Mouse (Mus musculus) liver, embryonic 13.5 days (tissue): ENCODE results near the gene Hba-x. TPM values are rescaled to one million over a fixed set of nuclear protein-coding genes. Genes with fewer than 3 reads are reported as not detected.

Experiments
- ATAC-seq: fragments of 200-750 bp; cut with Nextera tagmentation; 2 replicates; pipeline ENCODE4 v1.8.0; 2017; ENCODE audit warnings: low read depth, mild to moderate bottlenecking, moderate number of reproducible peaks, moderate library complexity
- DNase-seq: peaks from one replicate; pipeline ENCODE4 v3.0.0; 2022
- H3K27ac ChIP-seq: fragments of 300-500 bp; sonication (generic); 2 replicates; pipeline ENCODE4 v1.5.1; 2015; ENCODE audit warnings: moderate library complexity, mild to moderate bottlenecking, inconsistent platforms
- H3K27me3 ChIP-seq: fragments of 300-500 bp; sonication (generic); 2 replicates; pipeline ENCODE4 v1.6.1; 2015; ENCODE audit warnings: mild to moderate bottlenecking, inconsistent platforms
- H3K36me3 ChIP-seq: fragments of 300-500 bp; sonication (generic); 2 replicates; pipeline ENCODE4 v1.6.1; 2015; ENCODE audit warnings: mild to moderate bottlenecking, inconsistent platforms
- H3K4me1 ChIP-seq: fragments of 300-500 bp; sonication (generic); replicated peaks from 2 replicates; pipeline ENCODE4 v1.6.1; 2015; ENCODE audit warnings: inconsistent platforms
- H3K4me2 ChIP-seq: fragments of 300-500 bp; sonication (generic); 2 replicates; pipeline ENCODE4 v1.6.1; 2015; ENCODE audit warnings: inconsistent platforms, mild to moderate bottlenecking, moderate library complexity
- H3K4me3 ChIP-seq: fragments of 300-500 bp; sonication (generic); replicated peaks from 2 replicates; pipeline ENCODE4 v1.5.1; 2015; ENCODE audit warnings: mild to moderate bottlenecking, inconsistent platforms
- H3K9ac ChIP-seq: fragments of 300-500 bp; sonication (generic); 2 replicates; pipeline ENCODE4 v1.6.1; 2015; ENCODE audit warnings: mild to moderate bottlenecking, inconsistent platforms
- H3K9me3 ChIP-seq: fragments of 300-500 bp; sonication (generic); replicated peaks from 2 replicates; pipeline ENCODE4 v1.6.1; 2016; ENCODE audit warnings: inconsistent platforms
- WGBS: fragments of 180-500 bp; shearing (Covaris S2); methylation state at CpG from one replicate; pipeline ENCODE4 v1.1.7; 2015; ENCODE audit not compliant: insufficient replicate concordance; 5-methylcytosine and 5-hydroxymethylcytosine counted together
- polyA plus RNA-seq: library from polyadenylated mRNA; unstranded; fragments of >200 nt; fragmentation: Nextera tagmentation; extraction: Ambion mirVana; gene quantifications from 2 replicates; pipeline ENCODE4 v1.2.1, GENCODE M21; 2015

Hba-x gene
- polyA plus RNA-seq, 1 experiment from 2014 or later = 430 TPM

DNA sequence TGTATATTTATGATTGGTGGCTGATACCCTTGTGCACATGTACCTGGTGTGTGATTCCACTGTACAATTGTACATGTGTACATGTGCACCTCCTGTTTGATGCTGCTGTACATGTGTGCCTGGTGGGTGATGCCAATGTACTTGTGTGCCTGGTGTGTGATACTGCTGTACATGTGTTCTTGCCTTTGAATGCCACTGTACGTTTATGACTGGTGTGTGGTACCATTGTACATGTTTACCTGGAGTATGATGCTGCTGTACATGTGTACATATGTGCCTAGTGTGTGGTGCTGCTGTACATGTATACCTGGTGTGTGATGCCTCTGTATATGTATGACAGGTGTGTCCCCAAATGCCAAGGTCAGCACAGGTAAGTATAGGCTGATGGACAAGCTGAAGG lies 25.3 kb downstream of the Hba-x start:
- Histone ChIP-seq H3K4me3 (peak overlapping the region; percentile 49), H3K9ac (peak overlapping the region; percentile 75)
- ATAC-seq = no peak

DNA sequence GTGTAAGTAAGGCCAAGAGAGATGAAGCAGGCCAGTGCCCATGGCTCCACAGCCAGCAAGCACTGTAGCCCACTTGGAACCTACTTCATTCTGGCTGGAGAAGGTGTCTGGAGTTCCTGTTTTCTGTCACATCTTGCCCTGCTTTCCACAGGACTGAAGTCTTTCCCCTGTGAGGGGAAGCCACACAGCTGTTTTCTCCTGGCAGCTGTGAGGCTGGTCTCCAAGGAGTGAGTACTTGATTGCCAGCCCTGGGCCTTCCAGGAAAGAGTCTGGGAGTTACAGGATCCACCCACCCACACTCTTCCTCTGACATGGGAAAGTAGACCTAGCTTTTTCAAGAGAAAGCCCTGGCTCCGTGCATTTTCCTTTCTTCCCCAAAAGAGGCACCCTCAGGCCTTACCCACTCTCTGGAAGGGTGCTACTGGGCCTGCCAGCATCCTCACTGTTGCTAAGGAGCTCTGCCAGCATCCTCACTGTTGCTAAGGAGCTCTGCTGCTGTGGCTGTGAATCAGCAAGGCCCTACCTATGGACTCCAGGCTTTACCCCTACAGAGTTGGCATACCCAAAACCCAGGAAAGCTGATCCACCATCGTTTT lies 26.7 kb downstream of the Hba-x start:
- Histone ChIP-seq H3K4me1 (peaks cover 58% of the 10 kb centered on the region), H3K27me3 (peaks cover 42% of the 10 kb centered on the region), H3K9ac (peak overlapping the region; percentile 31; the same call in 1 of the 2 replicates), H3K9me3 (no peaks in the 10 kb centered on the region), H3K36me3 (peaks cover 37% of the 10 kb centered on the region), H3K27ac (peak overlapping the region; percentile 20; the same call in 1 of the 2 replicates), H3K4me2 (no peak overlapping the region), H3K4me3 (no peak overlapping the region)
- 33% methylated on average over 2 of the region's 2 CpGs for WGBS
- ATAC-seq (no peak), DNase-seq (no peak)

More for the DNA sequence above, 25.3 kb downstream of the Hba-x start:
- H3K9me3 ChIP-seq = no peaks in the 10 kb centered on the region
- peaks cover 44% of the 10 kb centered on the region for H3K4me1 ChIP-seq
- H3K36me3 ChIP-seq = peaks cover 37% of the 10 kb centered on the region
- H3K27ac ChIP-seq = peak overlapping the region; percentile 92
- peaks cover 41% of the 10 kb centered on the region for H3K27me3 ChIP-seq
- WGBS = 57% methylated on average over 1 of the region's 1 CpGs
- H3K4me2 ChIP-seq = peak overlapping the region; percentile 59
- no peak for DNase-seq

DNA sequence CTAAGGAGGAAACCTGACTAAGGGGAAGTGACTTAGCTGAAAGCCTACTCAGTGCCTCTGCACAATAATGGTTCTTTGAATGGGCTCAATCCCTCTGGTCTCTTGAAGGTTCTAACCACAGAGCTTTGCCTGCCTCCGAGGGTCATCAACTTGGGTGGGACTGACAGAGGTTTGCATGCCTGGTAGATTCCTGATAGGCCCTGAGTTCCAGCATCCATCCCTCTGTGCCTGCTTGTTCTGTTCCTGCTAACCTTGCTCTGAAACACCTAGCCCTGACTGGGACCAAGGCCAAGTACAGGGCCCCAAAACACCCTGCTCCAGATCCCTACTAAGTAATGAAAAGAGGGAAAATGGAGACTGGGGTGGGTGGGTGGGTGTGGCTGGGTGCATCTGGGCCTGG lies 27.3 kb downstream of the Hba-x start:
- H3K4me2 ChIP-seq = no peak overlapping the region
- H3K27me3 ChIP-seq = peaks cover 42% of the 10 kb centered on the region
- no peak overlapping the region for H3K27ac ChIP-seq
- no peak for ATAC-seq
- peaks cover 37% of the 10 kb centered on the region for H3K36me3 ChIP-seq
- WGBS = 59% methylated on average over 1 of the region's 1 CpGs
- H3K9me3 ChIP-seq = no peaks in the 10 kb centered on the region
- peaks cover 58% of the 10 kb centered on the region for H3K4me1 ChIP-seq
- no peak overlapping the region for H3K9ac ChIP-seq
- DNase-seq = no peak
- no peak overlapping the region for H3K4me3 ChIP-seq

DNA sequence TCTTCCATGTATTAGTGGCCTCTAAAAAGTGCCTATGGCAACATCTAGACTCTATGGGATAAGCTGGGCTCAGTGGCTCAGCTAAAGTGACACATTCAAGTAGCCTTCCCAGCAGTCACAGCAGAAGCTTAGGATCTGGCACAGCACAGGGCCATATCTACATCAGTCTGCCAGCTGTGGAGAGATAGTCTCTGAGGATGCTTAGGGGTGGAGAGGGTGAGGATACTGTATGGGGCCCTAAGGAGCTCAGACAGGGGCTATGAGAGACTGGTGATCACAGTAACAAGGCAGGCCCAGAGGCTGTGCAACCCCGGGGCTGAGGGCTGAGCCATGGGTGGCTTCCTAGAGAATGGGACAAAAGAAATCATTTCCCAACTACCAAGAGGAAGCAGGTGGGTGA lies 30.8 kb downstream of the Hba-x start:
- H3K4me3 ChIP-seq = no peak overlapping the region
- peaks cover 39% of the 10 kb centered on the region for H3K27me3 ChIP-seq

DNA sequence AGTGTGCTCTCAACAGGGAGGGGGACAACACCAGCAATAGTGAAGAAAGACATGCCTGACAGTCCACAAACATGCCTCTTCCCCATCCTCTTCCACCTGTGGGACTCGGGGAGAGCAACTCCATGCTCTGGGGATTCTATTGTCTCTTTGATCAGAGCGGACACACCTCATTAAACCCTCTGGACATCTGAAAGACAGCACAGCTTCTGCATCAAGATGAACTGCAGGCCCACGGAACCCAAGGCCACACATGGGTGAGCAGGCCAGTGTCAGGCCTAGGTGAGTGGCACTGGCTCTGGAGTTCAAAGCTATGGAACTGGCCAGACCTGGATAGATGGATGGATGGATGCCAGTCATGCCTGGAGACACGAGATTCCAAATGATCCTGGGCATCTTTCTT lies 33.2 kb downstream of the Hba-x start:
- H3K4me2 ChIP-seq = no peak overlapping the region
- H3K4me3 ChIP-seq = no peak overlapping the region
- no peak for DNase-seq
- H3K4me1 ChIP-seq = peaks cover 19% of the 10 kb centered on the region
- peaks cover 1% of the 10 kb centered on the region; the same call in 1 of the 2 replicates for H3K36me3 ChIP-seq
- peaks cover 23% of the 10 kb centered on the region for H3K27me3 ChIP-seq
- WGBS = 68% methylated on average over 4 of the region's 4 CpGs
- ATAC-seq = no peak
- no peak overlapping the region for H3K9ac ChIP-seq
- H3K9me3 ChIP-seq = no peaks in the 10 kb centered on the region
- no peak overlapping the region for H3K27ac ChIP-seq

More for the DNA sequence above, 30.8 kb downstream of the Hba-x start:
- H3K27ac ChIP-seq = 0 out of 2 replicates have a peak overlapping the region, but pooled peaks have one; percentile 39
- ATAC-seq (peak; percentile 83), DNase-seq (no peak)
- WGBS = 37% methylated on average over 1 of the region's 1 CpGs
- peak overlapping the region; percentile 57 for H3K9ac ChIP-seq
- H3K4me1 ChIP-seq = peaks cover 37% of the 10 kb centered on the region
- no peaks in the 10 kb centered on the region for H3K9me3 ChIP-seq
- peak overlapping the region; percentile 12; the same call in 1 of the 2 replicates for H3K4me2 ChIP-seq
- peaks cover 22% of the 10 kb centered on the region for H3K36me3 ChIP-seq

DNA sequence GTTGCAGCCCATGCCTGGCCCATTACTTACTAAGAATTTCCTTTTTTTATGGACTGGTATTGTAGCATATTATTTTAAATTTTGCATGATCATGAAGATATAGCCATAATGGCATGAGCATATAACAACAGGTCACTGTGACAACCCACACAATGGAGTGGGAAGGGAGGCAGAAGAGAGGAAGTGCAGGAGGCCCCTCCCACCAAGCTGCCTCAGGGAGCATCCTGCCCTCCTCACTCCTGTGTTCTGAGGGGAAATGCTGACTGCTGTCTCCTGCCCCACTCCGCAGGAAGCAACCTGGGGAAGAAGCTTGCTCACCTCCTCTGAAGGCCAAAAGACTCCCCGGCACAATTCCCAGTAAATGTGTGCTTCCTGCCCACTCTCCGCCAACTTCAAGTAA lies 33.7 kb downstream of the Hba-x start:
- no peak overlapping the region for H3K9ac ChIP-seq
- WGBS = 50% methylated on average over 3 of the region's 3 CpGs

DNA sequence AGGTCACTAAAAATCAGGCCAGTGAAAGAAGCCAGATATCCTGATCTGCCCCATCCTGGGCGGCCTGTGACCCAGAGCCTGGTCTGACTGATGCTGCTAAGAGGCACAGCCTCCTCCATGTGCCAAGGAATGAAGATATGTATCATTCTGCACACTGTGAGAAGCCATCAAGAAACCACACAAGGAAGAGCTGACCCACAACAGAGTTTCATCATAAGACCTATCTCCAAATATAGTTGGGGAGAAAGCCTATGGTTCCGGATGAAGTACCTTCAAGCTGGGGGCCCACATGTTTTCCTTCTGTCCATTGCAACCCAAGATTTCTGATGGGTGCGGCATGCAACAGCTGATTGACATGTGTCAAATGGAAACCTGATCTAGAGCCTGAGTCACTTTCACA lies 39.8 kb downstream of the Hba-x start:
- H3K4me1 ChIP-seq = peaks cover 5% of the 10 kb centered on the region
- H3K27me3 ChIP-seq = peaks cover 39% of the 10 kb centered on the region
- 65% methylated on average over 3 of the region's 3 CpGs for WGBS
- no peaks in the 10 kb centered on the region for H3K36me3 ChIP-seq
- no peak overlapping the region for H3K27ac ChIP-seq
- H3K4me2 ChIP-seq = no peak overlapping the region
- H3K9me3 ChIP-seq = no peaks in the 10 kb centered on the region
- ATAC-seq (no peak), DNase-seq (no peak)
- H3K4me3 ChIP-seq = no peak overlapping the region
- H3K9ac ChIP-seq = no peak overlapping the region

More for the DNA sequence above, 33.7 kb downstream of the Hba-x start:
- Histone ChIP-seq H3K4me1 (peaks cover 18% of the 10 kb centered on the region), H3K27me3 (peaks cover 26% of the 10 kb centered on the region), H3K9me3 (no peaks in the 10 kb centered on the region), H3K4me3 (no peak overlapping the region), H3K4me2 (no peak overlapping the region), H3K27ac (no peak overlapping the region), H3K36me3 (no peaks in the 10 kb centered on the region)
- DNase-seq = no peak
- ATAC-seq = no peak

DNA sequence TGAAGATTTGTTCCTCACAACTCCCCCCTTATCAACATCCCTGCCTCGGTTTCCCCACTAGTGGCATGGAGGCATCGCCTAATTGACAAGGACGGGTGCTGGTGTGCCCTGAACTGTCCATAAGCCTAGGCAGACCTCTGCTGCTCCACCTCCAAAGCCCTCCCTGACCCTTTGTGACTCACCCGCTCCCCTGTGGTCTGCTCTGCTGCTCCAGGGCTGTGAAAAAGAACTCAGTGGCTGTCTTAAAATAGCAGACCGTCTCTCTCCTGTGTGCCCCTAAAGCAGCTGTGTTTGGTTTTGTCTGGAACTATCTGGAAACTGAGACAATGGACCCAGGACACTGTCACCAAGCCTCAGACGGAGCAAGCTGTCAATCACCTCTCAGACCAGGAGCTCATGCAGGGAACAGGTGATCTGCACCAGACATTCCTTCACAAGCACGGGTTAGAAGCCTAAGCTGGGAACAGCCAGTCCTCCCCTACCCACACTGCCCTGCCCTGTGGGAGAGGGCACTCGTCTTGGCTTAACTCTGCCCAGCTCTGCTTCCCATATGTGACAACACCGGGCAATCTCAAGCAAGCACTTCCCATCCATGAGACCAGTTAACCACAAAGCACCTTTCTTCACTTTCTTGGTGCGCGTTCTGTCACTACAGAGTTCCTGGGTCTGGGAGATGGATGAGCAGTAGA lies 44.5 kb downstream of the Hba-x start:
- no peaks in the 10 kb centered on the region for H3K9me3 ChIP-seq
- no peak overlapping the region for H3K4me3 ChIP-seq
- DNase-seq (no peak), ATAC-seq (peak; percentile 41)
- WGBS = 59% methylated on average over 11 of the region's 11 CpGs
- peak overlapping the region; percentile 5; the same call in 1 of the 2 replicates for H3K9ac ChIP-seq
- H3K36me3 ChIP-seq = no peaks in the 10 kb centered on the region
- no peak overlapping the region for H3K4me2 ChIP-seq
- peak overlapping the region; percentile 8; the same call in 1 of the 2 replicates for H3K27ac ChIP-seq
- H3K27me3 ChIP-seq = peaks cover 44% of the 10 kb centered on the region
- H3K4me1 ChIP-seq = peaks cover 7% of the 10 kb centered on the region

DNA sequence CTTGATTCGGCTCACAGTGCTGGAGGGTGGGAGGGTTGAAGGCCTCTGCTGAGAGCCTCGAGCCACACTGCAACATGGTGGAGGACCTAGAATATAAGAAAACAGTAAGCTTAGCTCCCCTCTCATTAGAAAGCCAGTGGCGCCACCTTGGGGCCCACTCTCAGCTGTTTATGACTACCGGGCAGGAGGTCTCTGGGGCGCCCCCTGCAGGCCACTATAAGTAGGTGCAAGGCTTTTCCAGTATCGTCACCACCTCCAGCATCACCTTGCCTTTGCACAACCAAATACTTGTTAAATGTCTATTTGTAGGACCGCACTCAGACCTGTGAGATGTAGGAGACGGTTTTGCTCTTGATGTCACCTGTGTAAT lies 45.0 kb downstream of the Hba-x start:
- Histone ChIP-seq H3K4me1 (peaks cover 7% of the 10 kb centered on the region), H3K4me3 (no peak overlapping the region), H3K4me2 (no peak overlapping the region), H3K36me3 (no peaks in the 10 kb centered on the region), H3K27me3 (peaks cover 44% of the 10 kb centered on the region), H3K9ac (0 out of 2 replicates have a peak overlapping the region, but pooled peaks have one; percentile 5), H3K9me3 (no peaks in the 10 kb centered on the region), H3K27ac (no peak overlapping the region)
- WGBS = 26% methylated on average over 8 of the region's 8 CpGs
- ATAC-seq (peak; percentile 78), DNase-seq (peak; percentile 75)

DNA sequence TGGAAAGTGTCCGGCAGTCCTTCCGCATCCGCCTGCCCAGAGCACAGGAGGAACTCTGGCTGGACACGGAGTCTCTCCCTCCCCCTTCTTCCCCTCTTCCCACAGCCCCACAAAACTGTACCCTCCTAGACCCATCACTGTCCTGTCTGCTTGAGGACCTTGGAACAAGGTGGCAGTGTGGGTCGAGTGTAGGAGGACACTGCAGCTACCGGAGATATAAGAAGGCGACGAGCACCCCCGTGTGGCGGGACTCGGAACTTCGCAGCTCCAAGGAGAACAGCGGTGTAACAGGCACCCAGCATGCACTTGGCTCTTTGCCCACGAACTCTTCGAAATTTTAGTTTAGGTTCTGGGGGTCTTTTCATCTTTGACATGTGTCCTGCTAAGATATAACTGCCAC lies 48.4 kb downstream of the Hba-x start:
- H3K36me3 ChIP-seq = no peaks in the 10 kb centered on the region
- H3K4me2 ChIP-seq = peak overlapping the region; percentile 41
- no peaks in the 10 kb centered on the region for H3K9me3 ChIP-seq
- H3K4me3 ChIP-seq = no peak overlapping the region; the same call in 1 of the 2 replicates
- peak; percentile 65 for ATAC-seq
- peaks cover 7% of the 10 kb centered on the region for H3K4me1 ChIP-seq
- peak overlapping the region; percentile 7; the same call in 1 of the 2 replicates for H3K9ac ChIP-seq
- peaks cover 44% of the 10 kb centered on the region for H3K27me3 ChIP-seq
- peak; percentile 79 for DNase-seq
- WGBS = 8% methylated on average over 15 of the region's 15 CpGs
- H3K27ac ChIP-seq = no peak overlapping the region
